Mouse (Mus musculus): ENCODE results near the gene Cr1l. TPM values are rescaled to one million over a fixed set of nuclear protein-coding genes. Genes with fewer than 3 reads are reported as not detected.

The Cr1l gene
- total and polyA plus RNA-seq, 2 experiments from 2014 or later = 70.6 to 173 TPM

- no peaks in the 10 kb centered on the region for H3K27me3 ChIP-seq (ENCODE audit: control insufficient read depth, insufficient read depth, low read length)
- peak overlapping the region; percentile 62 for H3K4me3 ChIP-seq (ENCODE audit: low read depth, low read length)
- H3K9me3 ChIP-seq (replicated peaks; ENCODE audit: control insufficient read depth, low read length) = no peaks in the 10 kb centered on the region
- peak overlapping the region; percentile 97 for H3K27ac ChIP-seq (ENCODE audit: low read depth)
- peak overlapping the region; percentile 98 for H3K9ac ChIP-seq (replicated peaks; ENCODE audit: low read depth, low read length)
- H3K4me1 ChIP-seq (ENCODE audit: control insufficient read depth, insufficient read depth) = no peaks in the 10 kb centered on the region
- TF ChIP-seq EP300 (IDR thresholded peaks at IDR 0.05; ENCODE audit: low read depth) (no peak), CTCF (IDR thresholded peaks at IDR 0.05; ENCODE audit: low read depth) (no peak)
- H3K36me3 ChIP-seq (replicated peaks; ENCODE audit: control insufficient read depth, insufficient read depth, low read length) = peaks cover 23% of the 10 kb centered on the region
- WGBS = 6% methylated on average over 2 of the region's 2 CpGs
- peak overlapping the region; percentile 66 for H3K4me2 ChIP-seq (ENCODE audit: low read depth, low read length)
- DNase-seq (ENCODE audit: low spot score) (no peak), ATAC-seq (ENCODE audit: insufficient read depth, low read depth) (no peak)
These were observed 907 bp downstream of the Cr1l start for GRCm38 (mm10) chr1:195130479-195130878.

- Histone ChIP-seq H3K9me3 (replicated peaks; ENCODE audit: control insufficient read depth, low read length) (no peaks in the 10 kb centered on the region), H3K9ac (replicated peaks; ENCODE audit: low read depth, low read length) (no peak overlapping the region), H3K4me1 (ENCODE audit: control insufficient read depth, insufficient read depth) (no peaks in the 10 kb centered on the region), H3K4me2 (ENCODE audit: low read depth, low read length) (peak overlapping the region; percentile 40), H3K36me3 (replicated peaks; ENCODE audit: control insufficient read depth, insufficient read depth, low read length) (peaks cover 26% of the 10 kb centered on the region), H3K27me3 (ENCODE audit: control insufficient read depth, insufficient read depth, low read length) (no peaks in the 10 kb centered on the region), H3K27ac (ENCODE audit: low read depth) (no peak overlapping the region), H3K4me3 (ENCODE audit: low read depth, low read length) (no peak overlapping the region)
- TF ChIP-seq EP300 (IDR thresholded peaks at IDR 0.05; ENCODE audit: low read depth) = no peak
- no peak for TF ChIP-seq CTCF (IDR thresholded peaks at IDR 0.05; ENCODE audit: low read depth)
- DNase-seq (ENCODE audit: low spot score) (no peak), ATAC-seq (ENCODE audit: insufficient read depth, low read depth) (no peak)
- 76% methylated on average over 1 of the region's 1 CpGs for WGBS
These were observed 1.5 kb downstream of the Cr1l start for GRCm38 (mm10) chr1:195129867-195130266.

GRCm38 (mm10) chr1:195114414-195114813 is 17.0 kb downstream of the Cr1l start:
- H3K4me2 ChIP-seq (ENCODE audit: low read depth, low read length) = no peak overlapping the region
- H3K9ac ChIP-seq (replicated peaks; ENCODE audit: low read depth, low read length) = no peak overlapping the region
- H3K4me3 ChIP-seq (ENCODE audit: low read depth, low read length) = no peak overlapping the region
- 83% methylated on average over 1 of the region's 1 CpGs for WGBS
- H3K9me3 ChIP-seq (replicated peaks; ENCODE audit: control insufficient read depth, low read length) = no peaks in the 10 kb centered on the region
- H3K36me3 ChIP-seq (replicated peaks; ENCODE audit: control insufficient read depth, insufficient read depth, low read length) = peaks cover 68% of the 10 kb centered on the region
- DNase-seq (ENCODE audit: low spot score) (no peak), ATAC-seq (ENCODE audit: insufficient read depth, low read depth) (no peak)
- no peak overlapping the region for H3K27ac ChIP-seq (ENCODE audit: low read depth)
- no peak for TF ChIP-seq CTCF (IDR thresholded peaks at IDR 0.05; ENCODE audit: low read depth)
- TF ChIP-seq EP300 (IDR thresholded peaks at IDR 0.05; ENCODE audit: low read depth) = no peak
- no peaks in the 10 kb centered on the region for H3K27me3 ChIP-seq (ENCODE audit: control insufficient read depth, insufficient read depth, low read length)
- no peaks in the 10 kb centered on the region for H3K4me1 ChIP-seq (ENCODE audit: control insufficient read depth, insufficient read depth)

GRCm38 (mm10) chr1:195113621-195114020 is 17.8 kb downstream of the Cr1l start:
- TF ChIP-seq EP300 (IDR thresholded peaks at IDR 0.05; ENCODE audit: low read depth) (no peak), CTCF (IDR thresholded peaks at IDR 0.05; ENCODE audit: low read depth) (no peak)
- Histone ChIP-seq H3K4me3 (ENCODE audit: low read depth, low read length) (no peak overlapping the region), H3K4me2 (ENCODE audit: low read depth, low read length) (no peak overlapping the region), H3K9ac (replicated peaks; ENCODE audit: low read depth, low read length) (no peak overlapping the region), H3K27me3 (ENCODE audit: control insufficient read depth, insufficient read depth, low read length) (no peaks in the 10 kb centered on the region), H3K4me1 (ENCODE audit: control insufficient read depth, insufficient read depth) (no peaks in the 10 kb centered on the region), H3K27ac (ENCODE audit: low read depth) (no peak overlapping the region), H3K36me3 (replicated peaks; ENCODE audit: control insufficient read depth, insufficient read depth, low read length) (peaks cover 63% of the 10 kb centered on the region), H3K9me3 (replicated peaks; ENCODE audit: control insufficient read depth, low read length) (no peaks in the 10 kb centered on the region)
- 88% methylated on average over 4 of the region's 4 CpGs for WGBS
- no peak for ATAC-seq (ENCODE audit: insufficient read depth, low read depth)
- DNase-seq (ENCODE audit: low spot score) = no peak

GRCm38 (mm10) chr1:195100693-195101092 is 30.7 kb downstream of the Cr1l start:
- no peak overlapping the region for H3K4me2 ChIP-seq (ENCODE audit: low read depth, low read length)
- no peak overlapping the region for H3K4me3 ChIP-seq (ENCODE audit: low read depth, low read length)
- DNase-seq (ENCODE audit: low spot score) (peak; percentile 9), ATAC-seq (ENCODE audit: insufficient read depth, low read depth) (peak; percentile 47; the same call in 1 of the 2 replicates)
- peaks cover 55% of the 10 kb centered on the region for H3K36me3 ChIP-seq (replicated peaks; ENCODE audit: control insufficient read depth, insufficient read depth, low read length)
- H3K4me1 ChIP-seq (ENCODE audit: control insufficient read depth, insufficient read depth) = no peaks in the 10 kb centered on the region
- H3K27me3 ChIP-seq (ENCODE audit: control insufficient read depth, insufficient read depth, low read length) = no peaks in the 10 kb centered on the region
- H3K9ac ChIP-seq (replicated peaks; ENCODE audit: low read depth, low read length) = no peak overlapping the region
- H3K27ac ChIP-seq (ENCODE audit: low read depth) = no peak overlapping the region
- 13% methylated on average over 4 of the region's 4 CpGs for WGBS
- H3K9me3 ChIP-seq (replicated peaks; ENCODE audit: control insufficient read depth, low read length) = no peaks in the 10 kb centered on the region
- TF ChIP-seq EP300 (IDR thresholded peaks at IDR 0.05; ENCODE audit: low read depth) (no peak), CTCF (IDR thresholded peaks at IDR 0.05; ENCODE audit: low read depth) (no peak)

- no peak overlapping the region for H3K27ac ChIP-seq (ENCODE audit: low read depth)
- H3K9me3 ChIP-seq (replicated peaks; ENCODE audit: control insufficient read depth, low read length) = no peaks in the 10 kb centered on the region
- H3K4me2 ChIP-seq (ENCODE audit: low read depth, low read length) = no peak overlapping the region
- H3K9ac ChIP-seq (replicated peaks; ENCODE audit: low read depth, low read length) = no peak overlapping the region
- H3K4me1 ChIP-seq (ENCODE audit: control insufficient read depth, insufficient read depth) = no peaks in the 10 kb centered on the region
- no peak overlapping the region for H3K4me3 ChIP-seq (ENCODE audit: low read depth, low read length)
- no peak for TF ChIP-seq CTCF (IDR thresholded peaks at IDR 0.05; ENCODE audit: low read depth)
- TF ChIP-seq EP300 (IDR thresholded peaks at IDR 0.05; ENCODE audit: low read depth) = no peak
- no peak for ATAC-seq (ENCODE audit: insufficient read depth, low read depth)
- peaks cover 35% of the 10 kb centered on the region for H3K36me3 ChIP-seq (replicated peaks; ENCODE audit: control insufficient read depth, insufficient read depth, low read length)
- 97% methylated on average over 1 of the region's 1 CpGs for WGBS
- no peaks in the 10 kb centered on the region for H3K27me3 ChIP-seq (ENCODE audit: control insufficient read depth, insufficient read depth, low read length)
- no peak for DNase-seq (ENCODE audit: low spot score)
These were observed 33.4 kb downstream of the Cr1l start for GRCm38 (mm10) chr1:195098004-195098403.

All from heart, postnatal 0 days (tissue).